Mouse (Mus musculus) regulatory T cell (primary cell): ENCODE results near the gene Rpain.

Source experiments
- in situ Hi-C: fragments of 300-600 bp; cut with MboI, MseI; formaldehyde crosslinking; loops from one replicate; pipeline ENCODE4 v1.15.1; 2025; ENCODE audit warnings: high pct_unique_total_duplicates

Rpain gene

GRCm38 (mm10) chr11:71001167-71001566 is 31.2 kb downstream of the Rpain start:
- in situ Hi-C loops, result loop anchor here (25.0 kb wide), 2 partner anchors 1036 to 1436 kb away; partner anchors contain the start of genes Aipl1, Ggt6, Mybbp1a and Pimreg

- in situ Hi-C loops, result loop anchor here (25.0 kb wide), 2 partner anchors 1034 to 1434 kb away; partner anchors contain the start of genes Aipl1, Ggt6, Mybbp1a and Pimreg
Observed at GRCm38 (mm10) chr11:71003611-71004315, 33.8 kb downstream of the Rpain start.

- in situ Hi-C loops, result loop anchor here (25.0 kb wide), 2 partner anchors 1033 to 1433 kb away; partner anchors contain the start of genes Aipl1, Ggt6, Mybbp1a and Pimreg
Observed at GRCm38 (mm10) chr11:71004316-71004773, 34.3 kb downstream of the Rpain start, which contains the start of gene Dhx33. Dhx33 (minus strand) TSS chr11:71004437.

DNA sequence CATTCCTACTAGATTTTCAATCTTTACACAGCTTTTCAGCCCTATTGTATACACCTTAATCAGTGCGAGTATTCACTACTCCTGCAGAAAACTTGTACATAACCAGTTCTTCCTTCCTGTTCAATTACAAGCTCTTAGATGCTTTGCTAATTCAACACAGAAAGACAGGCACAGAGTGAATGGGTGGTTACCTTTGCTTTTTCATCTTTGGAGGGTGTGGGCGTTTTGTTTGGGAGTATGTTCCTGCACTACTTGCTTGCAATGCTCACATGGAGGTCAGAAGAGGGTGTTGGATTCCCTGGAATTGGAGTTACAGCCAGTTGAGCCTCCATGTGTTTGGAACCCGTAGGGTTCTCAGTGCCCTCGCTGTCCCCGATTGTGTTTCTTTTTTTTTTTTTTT is 35.0 kb downstream of the Rpain start:
- in situ Hi-C loops, result loop anchor here (25.0 kb wide), 2 partner anchors 1032 to 1432 kb away; partner anchors contain the start of genes Aipl1, Ggt6, Mybbp1a and Pimreg

DNA sequence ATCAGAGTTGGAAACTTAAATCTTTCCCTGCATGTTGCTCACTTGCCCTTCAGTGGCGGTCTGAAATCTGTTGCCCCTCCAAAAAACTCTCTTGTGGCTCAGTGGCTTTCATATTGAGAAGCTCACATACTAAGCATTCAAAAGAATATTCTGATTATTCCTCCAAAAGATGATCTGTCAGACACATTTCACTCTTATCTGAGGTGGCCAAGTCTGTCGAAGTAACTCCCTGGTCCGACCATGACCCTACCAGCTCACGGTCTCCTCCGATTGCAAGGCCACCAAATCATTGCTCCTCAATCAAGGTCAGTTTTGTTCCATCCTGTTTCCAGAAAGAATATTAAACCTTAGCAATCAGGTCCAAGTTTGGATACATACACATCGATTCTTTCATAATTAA is 37.0 kb downstream of the Rpain start:
- in situ Hi-C loops, result loop anchor here (25.0 kb wide), 2 partner anchors 1030 to 1430 kb away; partner anchors contain the start of genes Aipl1, Ggt6, Mybbp1a and Pimreg

DNA sequence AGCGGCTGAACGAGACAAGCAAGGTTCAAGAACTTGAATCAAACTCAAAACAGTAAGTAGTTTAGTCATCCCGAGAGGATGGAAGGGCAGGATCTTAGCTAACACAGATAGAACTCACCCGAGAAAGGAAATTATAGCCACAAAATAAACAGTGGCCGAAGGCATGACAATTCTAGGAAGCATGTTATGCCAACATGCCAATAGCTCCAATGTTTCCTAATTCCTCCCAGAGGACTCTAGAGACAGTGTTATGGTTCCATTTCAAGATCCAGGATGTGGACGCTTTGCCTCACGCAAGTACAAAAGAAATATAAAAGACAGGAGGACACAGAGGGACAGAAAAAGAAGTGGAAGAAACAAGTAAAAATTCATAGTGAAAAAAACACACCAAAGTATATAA is 37.8 kb downstream of the Rpain start:
- in situ Hi-C loops, result loop anchor here (25.0 kb wide), 2 partner anchors 1029 to 1429 kb away; partner anchors contain the start of genes Aipl1, Ggt6, Mybbp1a and Pimreg

DNA sequence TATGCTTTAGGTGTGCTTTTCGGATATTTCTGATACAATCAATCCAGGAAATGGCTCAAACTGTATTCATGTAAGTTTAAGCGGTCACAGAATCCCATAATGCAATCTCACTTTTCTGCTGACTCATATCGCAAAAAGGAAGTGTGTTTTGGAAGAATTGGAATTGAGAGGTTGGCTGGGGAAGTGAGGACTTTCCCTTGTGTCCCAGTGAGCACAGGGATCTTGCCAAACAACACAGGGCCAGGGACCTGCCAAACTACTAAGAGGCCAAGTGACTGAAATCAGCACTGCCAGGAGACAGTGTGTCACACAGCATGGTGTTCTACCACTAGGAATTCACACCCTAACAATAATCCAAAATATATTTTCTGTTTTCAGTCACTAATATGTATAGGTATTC is 38.3 kb downstream of the Rpain start:
- in situ Hi-C loops, result loop anchor here (25.0 kb wide), 2 partner anchors 1029 to 1429 kb away; partner anchors contain the start of genes Aipl1, Ggt6, Mybbp1a and Pimreg

DNA sequence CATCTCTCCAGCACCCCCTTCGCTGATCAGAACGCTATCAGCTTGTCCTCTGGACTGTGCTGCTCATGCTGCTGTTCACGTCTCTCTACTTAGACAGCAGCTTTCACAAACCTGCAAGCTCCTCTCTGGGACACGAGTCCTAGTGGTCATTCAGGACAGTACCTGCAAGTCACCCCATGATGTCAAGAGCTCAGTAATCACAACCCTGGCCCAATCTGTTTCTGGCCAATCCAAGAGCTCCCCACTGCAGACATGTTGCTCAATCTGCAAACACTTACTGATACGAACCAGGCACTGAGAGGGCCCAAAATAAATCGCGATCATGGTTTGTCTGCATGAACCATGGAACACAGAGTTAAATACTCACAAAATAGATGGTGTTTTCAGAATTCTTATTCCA is 42.7 kb downstream of the Rpain start:
- in situ Hi-C loops, result loop anchor here (25.0 kb wide), 2 partner anchors 1025 to 1425 kb away; partner anchors contain the start of genes Aipl1, Ggt6, Mybbp1a and Pimreg

DNA sequence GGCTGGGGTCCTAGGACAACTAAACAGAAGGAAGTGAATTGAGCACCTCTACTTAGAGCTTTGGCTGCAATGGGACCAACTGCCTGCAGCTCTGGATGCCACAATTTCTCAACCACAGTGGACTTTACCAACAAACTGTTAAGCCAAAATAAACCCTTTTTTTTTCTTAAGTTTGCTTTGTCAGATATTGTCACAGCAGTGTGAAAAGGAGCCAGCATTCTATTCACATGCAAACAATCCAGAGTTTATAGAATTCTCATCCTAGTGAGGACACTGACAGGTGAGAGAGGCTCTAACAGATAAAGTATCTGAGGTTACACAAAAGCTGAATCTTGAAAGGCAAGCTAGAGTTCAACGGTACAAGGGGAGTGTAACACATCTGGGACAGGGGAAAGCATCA is 47.0 kb downstream of the Rpain start:
- in situ Hi-C loops, result loop anchor here (25.0 kb wide), 2 partner anchors 1020 to 1420 kb away; partner anchors contain the start of genes Aipl1, Ggt6, Mybbp1a and Pimreg

- in situ Hi-C loops, result loop anchor here (25.0 kb wide), 2 partner anchors 1019 to 1419 kb away; partner anchors contain the start of genes Aipl1, Ggt6, Mybbp1a and Pimreg
Observed at GRCm38 (mm10) chr11:71018416-71019200, 48.6 kb downstream of the Rpain start.

GRCm38 (mm10) chr11:71019201-71020068 is 49.4 kb downstream of the Rpain start, which contains the start of the genes Mis12 and Derl2:
Mis12 (plus strand) TSS chr11:71019611.
Derl2 (minus strand) TSS chr11:71019841.
- in situ Hi-C loops, result loop anchor here (5.0 to 25.0 kb wide), 3 partner anchors 887 to 1418 kb away; partner anchors contain the start of genes Aipl1, Ggt6, Mgl2 and Mybbp1a
